Comparison of ENCODE assay signal across 23 mouse cellular contexts in the genomic region with DNA sequence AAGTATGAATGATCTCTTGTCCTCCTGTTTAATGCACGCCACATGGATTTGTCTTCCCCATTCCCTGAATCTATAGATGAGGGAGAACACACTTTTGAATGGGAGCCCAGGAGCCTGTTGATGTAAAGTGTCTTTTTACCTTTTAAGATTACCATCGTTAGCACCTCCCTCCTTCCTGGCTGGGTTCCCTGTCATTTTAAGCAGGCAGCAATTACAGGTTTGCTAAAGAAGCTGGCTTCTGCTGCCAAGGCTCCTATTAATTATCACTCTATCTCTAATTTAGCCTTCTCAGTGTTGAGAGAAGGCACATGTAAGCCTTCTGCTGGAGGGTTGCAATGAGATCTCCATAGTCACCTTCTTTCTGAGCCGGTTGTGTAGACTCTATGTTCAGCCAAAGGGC.
"Had no signal": no experiment of that assay in that cellular context is flagged by ENCODE, and none has a peak within 500 bp of the region (broad histone marks: within the 10 kb centered on the region; RNA-seq: fewer than 3 reads in every experiment).

No protein-coding gene starts in this region.

- H3K36me3 ChIP-seq: limb, embryonic 12.5 days; limb, embryonic 15.5 days; midbrain, embryonic 12.5 days; midbrain, embryonic 15.5 days; neural tube, embryonic 12.5 days; neural tube, embryonic 15.5 days had no signal

- DNase-seq: kidney, adult 9 months; kidney, postnatal 25 days; layer of hippocampus, adult 9-11 months; liver, postnatal 0 days; lung, embryonic 14.5 days; right cerebral cortex, adult 18-20 months; right cerebral cortex, postnatal 14 days; right cerebral cortex, postnatal 4 days; thymus, adult 2 months; thymus, postnatal 14 days; thymus, postnatal 4 days had no signal

- H3K27ac ChIP-seq: kidney, postnatal 0 days; layer of hippocampus, adult 2 months; left cerebral cortex, adult 2 months; limb, embryonic 12.5 days; limb, embryonic 15.5 days; liver, embryonic 14.5 days; midbrain, embryonic 12.5 days; midbrain, embryonic 15.5 days; neural tube, embryonic 12.5 days; neural tube, embryonic 15.5 days; stomach, postnatal 0 days had no signal

- H3K27me3 ChIP-seq: limb, embryonic 12.5 days; limb, embryonic 15.5 days; megakaryocyte, embryonic 14.5 days; midbrain, embryonic 12.5 days; midbrain, embryonic 15.5 days; neural tube, embryonic 12.5 days; neural tube, embryonic 15.5 days had no signal

- H3K4me1 ChIP-seq: midbrain, embryonic 12.5 days; midbrain, embryonic 15.5 days; neural tube, embryonic 12.5 days; neural tube, embryonic 15.5 days had no signal

- H3K4me3 ChIP-seq: layer of hippocampus, adult 2 months; left cerebral cortex, adult 2 months; limb, embryonic 12.5 days; limb, embryonic 15.5 days; megakaryocyte, embryonic 14.5 days; midbrain, embryonic 12.5 days; midbrain, embryonic 15.5 days; neural tube, embryonic 12.5 days; neural tube, embryonic 15.5 days had no signal
